Mouse (Mus musculus): Measurements from ENCODE around the gene Ccdc92. TPM values are rescaled to one million over a fixed set of nuclear protein-coding genes. Genes with fewer than 3 reads are reported as not detected.

Gene Ccdc92
- polyA plus RNA-seq, 1 experiment: 21.5 TPM

- under 1% methylated on average over 88 of the region's 88 CpGs for WGBS
- Histone ChIP-seq H3K4me1 (ENCODE audit: control insufficient read depth, insufficient read depth, low read length) (peaks cover 5% of the 10 kb centered on the region; the same call in 1 of the 2 replicates), H3K4me3 (replicated peaks; ENCODE audit: extremely low read depth, low read depth, low read length) (peak overlapping the region; percentile 93)
- DNase-seq: peak; percentile 52
- TF ChIP-seq CTCF (IDR thresholded peaks at IDR 0.05; ENCODE audit: insufficient read depth, low read length) (no peak), POLR2A (IDR thresholded peaks at IDR 0.05; ENCODE audit: borderline replicate concordance, extremely low read depth, low read depth, low read length) (no peak)
Measured at GRCm38 (mm10) chr5:124862871-124863741, 882 bp upstream of the Ccdc92 start.

- peak; percentile 44 for DNase-seq
- H3K4me1 ChIP-seq (ENCODE audit: control insufficient read depth, insufficient read depth, low read length): peaks cover 5% of the 10 kb centered on the region; the same call in 1 of the 2 replicates
- H3K4me3 ChIP-seq (replicated peaks; ENCODE audit: extremely low read depth, low read depth, low read length): peak overlapping the region; percentile 38
- WGBS: under 1% methylated on average over 33 of the region's 33 CpGs
- TF ChIP-seq POLR2A (IDR thresholded peaks at IDR 0.05; ENCODE audit: borderline replicate concordance, extremely low read depth, low read depth, low read length): no peak
- TF ChIP-seq CTCF (IDR thresholded peaks at IDR 0.05; ENCODE audit: insufficient read depth, low read length): no peak
Measured at GRCm38 (mm10) chr5:124861463-124861862, 761 bp downstream of the Ccdc92 start.

GRCm38 (mm10) chr5:124860013-124860412 is 2.2 kb downstream of the Ccdc92 start:
- DNase-seq: no peak
- 28% methylated on average over 5 of the region's 5 CpGs for WGBS

GRCm38 (mm10) chr5:124854202-124854601 is 8.0 kb downstream of the Ccdc92 start:
- TF ChIP-seq POLR2A (IDR thresholded peaks at IDR 0.05; ENCODE audit: borderline replicate concordance, extremely low read depth, low read depth, low read length): no peak
- no peak for TF ChIP-seq CTCF (IDR thresholded peaks at IDR 0.05; ENCODE audit: insufficient read depth, low read length)
- 86% methylated on average over 4 of the region's 4 CpGs for WGBS
- Histone ChIP-seq H3K4me1 (ENCODE audit: control insufficient read depth, insufficient read depth, low read length) (no peaks in the 10 kb centered on the region), H3K4me3 (replicated peaks; ENCODE audit: extremely low read depth, low read depth, low read length) (no peak overlapping the region)
- no peak for DNase-seq

More at GRCm38 (mm10) chr5:124860013-124860412, 2.2 kb downstream of the Ccdc92 start:
- peaks cover 5% of the 10 kb centered on the region; the same call in 1 of the 2 replicates for H3K4me1 ChIP-seq (ENCODE audit: control insufficient read depth, insufficient read depth, low read length)
- TF ChIP-seq POLR2A (IDR thresholded peaks at IDR 0.05; ENCODE audit: borderline replicate concordance, extremely low read depth, low read depth, low read length) (no peak), CTCF (IDR thresholded peaks at IDR 0.05; ENCODE audit: insufficient read depth, low read length) (no peak)
- no peak overlapping the region for H3K4me3 ChIP-seq (replicated peaks; ENCODE audit: extremely low read depth, low read depth, low read length)

- no peak for DNase-seq
- no peak overlapping the region for H3K4me3 ChIP-seq (replicated peaks; ENCODE audit: extremely low read depth, low read depth, low read length)
- no peaks in the 10 kb centered on the region for H3K4me1 ChIP-seq (ENCODE audit: control insufficient read depth, insufficient read depth, low read length)
- 78% methylated on average over 2 of the region's 2 CpGs for WGBS
- TF ChIP-seq CTCF (IDR thresholded peaks at IDR 0.05; ENCODE audit: insufficient read depth, low read length): no peak
- TF ChIP-seq POLR2A (IDR thresholded peaks at IDR 0.05; ENCODE audit: borderline replicate concordance, extremely low read depth, low read depth, low read length): no peak
Measured at GRCm38 (mm10) chr5:124853079-124853478, 9.1 kb downstream of the Ccdc92 start.

- Histone ChIP-seq H3K4me3 (replicated peaks; ENCODE audit: extremely low read depth, low read depth, low read length) (no peak overlapping the region), H3K4me1 (ENCODE audit: control insufficient read depth, insufficient read depth, low read length) (no peaks in the 10 kb centered on the region)
- no peak for DNase-seq
- WGBS: 34% methylated on average over 2 of the region's 2 CpGs
- TF ChIP-seq POLR2A (IDR thresholded peaks at IDR 0.05; ENCODE audit: borderline replicate concordance, extremely low read depth, low read depth, low read length) (no peak), CTCF (IDR thresholded peaks at IDR 0.05; ENCODE audit: insufficient read depth, low read length) (no peak)
Measured at GRCm38 (mm10) chr5:124852294-124852693, 9.9 kb downstream of the Ccdc92 start.

GRCm38 (mm10) chr5:124851572-124851971 is 10.7 kb downstream of the Ccdc92 start:
- no peak overlapping the region for H3K4me3 ChIP-seq (replicated peaks; ENCODE audit: extremely low read depth, low read depth, low read length)
- H3K4me1 ChIP-seq (ENCODE audit: control insufficient read depth, insufficient read depth, low read length): no peaks in the 10 kb centered on the region
- DNase-seq: no peak
- TF ChIP-seq POLR2A (IDR thresholded peaks at IDR 0.05; ENCODE audit: borderline replicate concordance, extremely low read depth, low read depth, low read length) (no peak), CTCF (IDR thresholded peaks at IDR 0.05; ENCODE audit: insufficient read depth, low read length) (no peak)
- WGBS: 56% methylated on average over 4 of the region's 4 CpGs

GRCm38 (mm10) chr5:124848994-124849393 is 13.2 kb downstream of the Ccdc92 start:
- DNase-seq: no peak
- Histone ChIP-seq H3K4me1 (ENCODE audit: control insufficient read depth, insufficient read depth, low read length) (no peaks in the 10 kb centered on the region), H3K4me3 (replicated peaks; ENCODE audit: extremely low read depth, low read depth, low read length) (no peak overlapping the region)
- 78% methylated on average over 3 of the region's 3 CpGs for WGBS
- no peak for TF ChIP-seq POLR2A (IDR thresholded peaks at IDR 0.05; ENCODE audit: borderline replicate concordance, extremely low read depth, low read depth, low read length)

GRCm38 (mm10) chr5:124847014-124847413 is 15.2 kb downstream of the Ccdc92 start:
- no peaks in the 10 kb centered on the region for H3K4me1 ChIP-seq (ENCODE audit: control insufficient read depth, insufficient read depth, low read length)
- no peak for DNase-seq
- TF ChIP-seq POLR2A (IDR thresholded peaks at IDR 0.05; ENCODE audit: borderline replicate concordance, extremely low read depth, low read depth, low read length) (no peak), CTCF (IDR thresholded peaks at IDR 0.05; ENCODE audit: insufficient read depth, low read length) (no peak)
- WGBS: 77% methylated on average over 1 of the region's 1 CpGs
- no peak overlapping the region for H3K4me3 ChIP-seq (replicated peaks; ENCODE audit: extremely low read depth, low read depth, low read length)

GRCm38 (mm10) chr5:124844929-124845328 is 17.3 kb downstream of the Ccdc92 start:
- WGBS: 56% methylated on average over 4 of the region's 4 CpGs
- no peak for DNase-seq
- H3K4me3 ChIP-seq (replicated peaks; ENCODE audit: extremely low read depth, low read depth, low read length): no peak overlapping the region
- TF ChIP-seq CTCF (IDR thresholded peaks at IDR 0.05; ENCODE audit: insufficient read depth, low read length) (no peak), POLR2A (IDR thresholded peaks at IDR 0.05; ENCODE audit: borderline replicate concordance, extremely low read depth, low read depth, low read length) (no peak)
- H3K4me1 ChIP-seq (ENCODE audit: control insufficient read depth, insufficient read depth, low read length): no peaks in the 10 kb centered on the region

Measured in lung, adult 2 months (tissue).